Mouse (Mus musculus): ENCODE data around the gene Vps29.
"Not testable (repeated sequence)": the region's sequence is repeated elsewhere in the genome, so short reads cannot be mapped to it uniquely, and the experiment has no call there.

GRCm38 (mm10) chr5:122318976-122319375 lies 35.2 kb upstream of the Vps29 start:
- not testable (repeated sequence) for TF ChIP-seq CTCF (IDR thresholded peaks at IDR 0.05; ENCODE audit: control insufficient read depth, insufficient read depth, insufficient replicate concordance, low read depth, low read length); POLR2A (IDR thresholded peaks at IDR 0.05; ENCODE audit: control insufficient read depth, low read depth, low read length)

Measured in testis, adult 2 months (tissue).